Mouse (Mus musculus): ENCODE data around the gene Gng8.

DNA sequence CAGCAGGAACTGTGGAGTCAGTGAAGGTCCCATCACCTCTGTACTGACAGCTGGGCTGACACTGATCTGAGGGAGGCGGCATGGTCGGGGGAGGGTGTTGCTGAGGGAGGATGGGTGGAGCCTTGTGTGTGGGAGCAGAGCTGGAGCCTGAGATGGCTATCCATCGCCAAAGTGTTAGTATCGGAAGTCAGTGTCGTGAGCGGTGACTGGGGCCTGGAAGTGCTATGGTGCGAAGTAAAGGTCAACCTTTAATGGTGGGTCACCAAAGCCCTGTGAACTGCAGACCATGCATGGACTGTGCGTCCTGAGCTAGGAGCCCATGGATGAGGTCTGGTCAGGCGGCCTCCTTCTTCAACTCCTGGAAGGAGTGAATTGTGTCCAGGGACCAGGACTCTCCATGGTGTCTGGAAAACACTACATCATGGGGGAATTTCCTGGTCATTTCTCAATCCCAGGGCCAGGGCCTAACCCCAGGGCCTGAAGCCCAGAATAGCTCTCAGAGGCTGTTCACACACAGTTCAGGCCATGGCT lies 14.0 kb downstream of the Gng8 start:
- TF ChIP-seq CTCF (conservative IDR thresholded peaks at IDR 0.05; ENCODE audit: low read length) = no peak
- no peak for TF ChIP-seq NANOG (IDR thresholded peaks at IDR 0.05; ENCODE audit: borderline replicate concordance, low read length)

Measured in E14TG2a.4 (cell line).